Mouse (Mus musculus) embryonic stem cell, embryonic (primary cell): ENCODE results near the gene Dnaic1.

ENCODE experiments used
- CTCF ChIA-PET, 4 experiments: fragments of 300-600 bp in 2 of 4; fragments of 350-600 bp in 2 of 4; sonication (Branson Sonifier 250); formaldehyde crosslinking; loops; one replicate each; lab custom pipeline; 2022; ENCODE audit warnings: inconsistent platforms in 2 of 4; lab: Charles Lee
- POLR2A ChIA-PET, 4 experiments: fragments of 300-600 bp in 2 of 4; fragments of 350-600 bp in 2 of 4; sonication (Branson Sonifier 250); formaldehyde crosslinking; loops; one replicate each; lab custom pipeline; 2022; ENCODE audit warnings: antibody characterized with exemption in 4 of 4, inconsistent platforms in 1 of 4; lab: Charles Lee

The Dnaic1 gene

GRCm38 (mm10) chr4:41569411-41569885 lies at the start of gene Dnaic1, which contains the start of gene Fam219a:
Dnaic1 (plus strand) TSS chr4:41569775.
Fam219a (minus strand) TSS chr4:41569538.
- CTCF ChIA-PET: interaction anchor here (0.5 to 1.9 kb wide), 51 partner anchors 9 to 1216 kb away, joined by 3 to 22 read pairs (median 4); partner anchors contain the start of genes Rpp25l (in 2 of the 4), AI464131 (in 1 of the 4), Bag1 (in 1 of the 4) and Chmp5 (in 1 of the 4)
- POLR2A ChIA-PET: interaction anchor here in 3 of 4 experiments (0.6 to 2.3 kb wide), 43 partner anchors 11 to 1993 kb away, joined by 3 to 10 read pairs (median 4); partner anchors contain the start of genes AI464131 (in 1 of the 3), B4galt1 (in 1 of the 3), Bag1 (in 1 of the 3) and Chmp5 (in 1 of the 3)

DNA sequence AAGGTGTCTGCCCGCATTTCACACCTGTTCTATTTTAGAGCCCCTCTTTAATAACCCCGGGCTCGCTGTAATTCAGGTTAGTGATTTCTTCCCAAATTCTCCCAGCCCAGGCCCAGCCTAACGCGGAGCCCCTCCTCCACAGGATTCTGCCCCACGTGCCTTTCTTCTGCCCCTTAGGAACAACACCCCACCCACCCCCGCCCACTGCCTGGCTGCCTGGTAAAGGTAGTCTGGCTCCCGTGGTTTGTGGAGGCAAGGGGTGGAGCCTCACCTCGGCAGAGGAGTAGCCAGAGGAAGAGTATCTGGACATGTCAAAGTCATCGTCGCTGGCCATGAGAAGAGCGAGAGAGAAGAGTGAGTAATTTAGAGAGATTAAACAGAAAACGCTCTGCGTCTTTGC lies 48.9 kb upstream of the Dnaic1 start:
- CTCF ChIA-PET: interaction anchor here in 3 of 4 experiments (0.6 to 1.5 kb wide), 4 partner anchors 18 to 236 kb away, joined by 3 to 5 read pairs (median 4); partner anchors contain the start of genes AI464131 (in 1 of the 3) and Sigmar1 (in 1 of the 3)
- POLR2A ChIA-PET: interaction anchor here in 1 of 4 experiments (0.6 kb wide), 1 partner anchor 213 kb away, joined by 3 read pairs; no protein-coding TSS in a partner anchor

- ChIA-PET CTCF (interaction anchor here in 2 of 4 experiments (0.5 to 2.2 kb wide), 8 partner anchors 14 to 191 kb away, joined by 3 to 6 read pairs (median 4); partner anchors contain the start of genes AI464131 (in 1 of the 2), Dnaic1 (in 1 of the 2), Fam219a (in 1 of the 2) and Rpp25l (in 1 of the 2)), POLR2A (interaction anchor here in 3 of 4 experiments (0.5 to 1.3 kb wide), 4 partner anchors 15 to 47 kb away, joined by 3 read pairs; partner anchors contain the start of genes Dnaic1 (in 1 of the 3) and Fam219a (in 1 of the 3))
Observed at GRCm38 (mm10) chr4:41522136-41522535, 47.4 kb upstream of the Dnaic1 start.

- ChIA-PET CTCF (interaction anchor here (0.6 to 2.2 kb wide), 10 partner anchors 15 to 191 kb away, joined by 3 to 5 read pairs (median 3); partner anchors contain the start of genes AI464131 (in 1 of the 4), Cntfr (in 1 of the 4), Dnaic1 (in 1 of the 4) and Fam219a (in 1 of the 4)), POLR2A (interaction anchor here in 2 of 4 experiments (0.5 to 1.3 kb wide), 5 partner anchors 9 to 83 kb away, joined by 3 read pairs; partner anchors contain the start of genes Dnaic1 (in 1 of the 2) and Fam219a (in 1 of the 2))
Observed at GRCm38 (mm10) chr4:41522788-41523187, 46.8 kb upstream of the Dnaic1 start.

GRCm38 (mm10) chr4:41523839-41524238 lies 45.7 kb upstream of the Dnaic1 start:
- ChIA-PET POLR2A (interaction anchor here in 2 of 4 experiments (0.8 to 1.4 kb wide), 6 partner anchors 8 to 189 kb away, joined by 3 to 4 read pairs (median 3); partner anchors contain the start of gene Rpp25l (in 1 of the 2)), CTCF (interaction anchor here in 3 of 4 experiments (0.8 to 1.3 kb wide), 9 partner anchors 15 to 90 kb away, joined by 3 to 4 read pairs (median 3); partner anchors contain the start of gene AI464131 (in 1 of the 3))

DNA sequence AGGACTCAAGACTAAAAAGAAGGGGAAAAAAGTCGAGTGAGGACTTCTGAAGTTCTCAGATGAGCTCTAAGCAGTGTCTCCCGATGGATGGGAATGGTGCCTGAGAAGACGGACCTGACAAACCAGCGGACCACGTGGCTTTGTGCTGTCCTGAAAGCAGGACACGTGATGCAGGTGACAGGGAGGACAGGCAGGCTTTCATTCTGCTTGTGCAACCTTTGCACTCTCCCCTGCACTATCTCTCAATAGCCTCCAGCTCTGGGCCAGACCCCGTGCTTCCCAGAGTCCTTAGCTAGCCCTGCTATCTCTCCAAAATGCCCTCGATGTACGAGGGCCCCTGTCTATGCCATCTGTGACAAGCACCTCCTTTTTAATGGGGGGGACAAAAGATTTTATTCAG lies 44.7 kb upstream of the Dnaic1 start:
- POLR2A ChIA-PET: interaction anchor here in 1 of 4 experiments (1.4 kb wide), 1 partner anchor 39 kb away, joined by 3 read pairs; no protein-coding TSS in a partner anchor
- CTCF ChIA-PET: interaction anchor here in 2 of 4 experiments (1.1 to 1.3 kb wide), 3 partner anchors 21 to 56 kb away, joined by 3 to 4 read pairs (median 3); no protein-coding TSS in a partner anchor

DNA sequence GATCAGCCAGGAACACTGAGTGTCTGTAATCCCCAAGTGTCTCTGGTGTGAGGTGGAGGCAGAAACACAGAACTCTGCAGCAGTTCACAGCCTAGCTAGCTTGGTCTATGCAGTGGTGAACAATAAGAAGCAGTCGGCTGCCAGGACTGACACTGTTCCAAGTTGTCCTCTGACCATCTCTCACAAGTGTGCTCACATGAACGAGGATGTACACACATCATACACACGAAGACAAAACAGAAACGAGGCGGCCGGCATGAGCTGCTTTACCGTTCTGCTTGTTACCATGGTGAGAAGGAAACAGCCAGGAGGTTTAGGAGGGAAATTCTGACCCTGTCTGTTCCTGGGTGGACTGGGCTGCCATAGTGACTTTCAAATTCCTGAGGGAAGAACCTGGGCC lies 43.0 kb upstream of the Dnaic1 start:
- POLR2A ChIA-PET: interaction anchor here in 1 of 4 experiments (1.1 kb wide), 1 partner anchor 181 kb away, joined by 3 read pairs; no protein-coding TSS in a partner anchor
- CTCF ChIA-PET: interaction anchor here in 2 of 4 experiments (0.9 kb wide), 2 partner anchors 22 to 146 kb away, joined by 3 to 9 read pairs; no protein-coding TSS in a partner anchor

GRCm38 (mm10) chr4:41527076-41527475 lies 42.5 kb upstream of the Dnaic1 start:
- ChIA-PET POLR2A (interaction anchor here in 1 of 4 experiments (1.1 kb wide), 1 partner anchor 180 kb away, joined by 3 read pairs; no protein-coding TSS in a partner anchor), CTCF (no interaction called here)

DNA sequence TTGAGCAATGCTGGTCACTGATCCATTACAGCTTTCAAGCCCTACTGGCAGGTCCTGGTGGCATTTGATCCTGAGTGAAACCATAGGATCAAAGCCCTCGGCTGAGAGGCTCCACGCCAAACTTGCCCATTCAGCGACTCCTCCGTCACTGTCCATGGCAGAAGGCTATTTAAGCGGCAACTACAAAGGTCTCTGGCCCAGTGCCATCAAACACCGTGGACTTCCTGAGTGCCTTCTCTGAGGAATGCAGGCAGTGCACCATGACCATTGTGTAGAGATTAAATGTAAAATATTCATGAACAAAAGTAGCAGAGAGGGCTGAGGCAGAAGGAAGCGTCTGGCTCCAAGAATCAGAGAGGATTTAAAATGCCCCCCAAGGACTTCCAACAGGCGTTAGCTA lies 41.6 kb upstream of the Dnaic1 start:
- ChIA-PET CTCF (no interaction called here), POLR2A (interaction anchor here in 1 of 4 experiments (1.0 kb wide), 1 partner anchor 41 kb away, joined by 4 read pairs; the partner anchor contains the start of genes Dnaic1 and Fam219a)

- ChIA-PET CTCF (interaction anchor here in 2 of 4 experiments (0.7 to 1.0 kb wide), 2 partner anchors 37 to 1435 kb away, joined by 3 read pairs; partner anchors contain the start of genes Dnaic1 (in 1 of the 2) and Fam219a (in 1 of the 2)), POLR2A (interaction anchor here in 1 of 4 experiments (1.0 kb wide), 1 partner anchor 9 kb away, joined by 3 read pairs; no protein-coding TSS in a partner anchor)
Observed at GRCm38 (mm10) chr4:41532420-41532819, 37.2 kb upstream of the Dnaic1 start.

- POLR2A ChIA-PET: no interaction called here
- CTCF ChIA-PET: no interaction called here
Observed at GRCm38 (mm10) chr4:41534866-41535265, 34.7 kb upstream of the Dnaic1 start.

- POLR2A ChIA-PET: interaction anchor here in 1 of 4 experiments (0.7 to 1.8 kb wide), 2 partner anchors 162 to 228 kb away, joined by 3 to 4 read pairs; partner anchors contain the start of gene Dcaf12
- CTCF ChIA-PET: interaction anchor here in 3 of 4 experiments (1.1 to 2.1 kb wide), 4 partner anchors 10 to 14 kb away, joined by 3 to 7 read pairs (median 5); no protein-coding TSS in a partner anchor
Observed at GRCm38 (mm10) chr4:41542136-41542535, 27.4 kb upstream of the Dnaic1 start.

DNA sequence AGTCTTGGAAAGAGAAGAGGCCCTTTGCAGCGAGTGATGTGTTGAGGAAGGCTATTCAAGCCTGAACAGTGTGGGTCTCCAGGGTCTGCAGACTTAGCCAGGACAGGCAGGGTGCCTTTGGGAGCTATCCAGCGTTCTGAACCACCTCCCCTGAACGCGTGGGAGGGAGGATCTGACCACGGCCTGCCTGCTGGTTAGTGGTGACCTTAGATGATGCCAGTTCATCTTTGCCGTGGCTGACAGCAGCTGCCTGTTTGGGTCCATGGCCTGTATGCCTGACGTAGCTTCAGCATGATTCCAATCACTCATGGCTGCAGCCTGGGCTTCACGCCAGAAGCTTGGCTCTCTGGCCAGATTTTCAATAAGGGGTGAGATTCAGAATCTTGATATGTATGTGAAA lies 23.6 kb upstream of the Dnaic1 start:
- POLR2A ChIA-PET: interaction anchor here in 2 of 4 experiments (0.6 to 1.5 kb wide), 3 partner anchors 85 to 381 kb away, joined by 3 to 5 read pairs (median 3); no protein-coding TSS in a partner anchor

GRCm38 (mm10) chr4:41547086-41547485 lies 22.5 kb upstream of the Dnaic1 start:
- POLR2A ChIA-PET: interaction anchor here in 2 of 4 experiments (0.7 to 1.5 kb wide), 4 partner anchors 13 to 499 kb away, joined by 3 to 5 read pairs (median 3); no protein-coding TSS in a partner anchor
- CTCF ChIA-PET: interaction anchor here in 3 of 4 experiments (0.5 to 1.5 kb wide), 5 partner anchors 56 to 223 kb away, joined by 3 to 5 read pairs (median 4); no protein-coding TSS in a partner anchor

More for the DNA sequence above, 23.6 kb upstream of the Dnaic1 start:
- CTCF ChIA-PET: interaction anchor here (0.6 to 1.5 kb wide), 6 partner anchors 24 to 168 kb away, joined by 3 to 4 read pairs (median 4); partner anchors contain the start of genes Dnaic1 (in 1 of the 4) and Fam219a (in 1 of the 4)

DNA sequence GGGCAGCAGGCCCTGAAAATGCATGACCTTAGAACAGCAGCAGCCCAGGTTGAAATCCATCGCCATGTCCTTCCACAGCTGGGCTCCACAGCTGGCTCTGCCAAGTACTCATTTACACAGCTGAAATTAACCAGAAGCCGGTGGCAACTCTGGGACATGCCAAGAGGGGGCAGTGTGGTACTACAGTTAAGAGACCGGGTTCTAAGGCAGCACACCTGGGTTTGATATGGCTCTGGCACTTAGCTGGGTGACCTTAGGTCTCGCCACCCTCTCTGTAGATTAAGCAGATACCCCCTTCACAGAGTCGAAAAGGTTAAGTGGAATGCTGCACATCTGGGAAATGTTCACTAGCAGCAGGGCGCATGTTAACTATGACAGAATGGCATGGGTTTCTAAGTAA lies 17.0 kb upstream of the Dnaic1 start:
- ChIA-PET POLR2A (interaction anchor here in 2 of 4 experiments (0.6 to 2.5 kb wide), 5 partner anchors 15 to 162 kb away, joined by 3 to 8 read pairs (median 4); partner anchors contain the start of genes Dnaic1 (in 2 of the 2) and Fam219a (in 2 of the 2)), CTCF (interaction anchor here (0.5 to 2.8 kb wide), 81 partner anchors 9 to 502 kb away, joined by 3 to 34 read pairs (median 4); partner anchors contain the start of genes Cntfr (in 3 of the 4), Dnaic1 (in 3 of the 4), Fam219a (in 3 of the 4) and AI464131 (in 1 of the 4))

DNA sequence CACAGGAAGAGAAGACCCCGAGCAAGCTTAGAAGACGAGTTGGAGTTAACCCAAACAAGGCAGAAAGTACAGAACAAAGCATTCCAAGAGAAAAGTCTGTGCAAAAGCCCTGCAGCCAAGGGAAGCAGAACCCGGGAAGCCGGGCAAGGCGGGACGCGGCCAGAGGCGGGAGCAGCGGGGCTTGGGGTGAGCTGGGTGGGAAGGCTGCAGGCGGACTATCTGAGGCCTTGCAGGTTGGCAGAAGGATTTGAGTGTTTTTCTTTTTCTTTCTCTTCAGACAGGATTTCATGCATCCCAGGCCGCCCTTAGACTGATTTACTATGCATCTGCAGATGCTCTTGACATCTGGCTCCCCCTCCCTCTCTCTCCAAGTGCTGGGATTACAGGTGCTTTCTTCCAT lies 16.5 kb upstream of the Dnaic1 start:
- CTCF ChIA-PET: interaction anchor here (0.5 to 2.8 kb wide), 59 partner anchors 10 to 502 kb away, joined by 3 to 34 read pairs (median 5); partner anchors contain the start of genes Cntfr (in 2 of the 4), Dnaic1 (in 2 of the 4), Fam219a (in 2 of the 4) and AI464131 (in 1 of the 4)
- POLR2A ChIA-PET: interaction anchor here in 2 of 4 experiments (1.9 to 2.5 kb wide), 2 partner anchors 16 kb away, joined by 6 to 8 read pairs; partner anchors contain the start of genes Dnaic1 (in 2 of the 2) and Fam219a (in 2 of the 2)
